Mouse (Mus musculus) lung, embryonic 16.5 days (tissue): ENCODE results near the gene Cenpb. TPM values are rescaled to one million over a fixed set of nuclear protein-coding genes. Genes with fewer than 3 reads are reported as not detected.
A peak's percentile ranks its signal among the peaks of the same experiment; 100 is the strongest.
"Not testable (repeated sequence)": the region's sequence is repeated elsewhere in the genome, so short reads cannot be mapped to it uniquely, and the experiment has no call there.

Experiments used
- ATAC-seq: fragments of 200-750 bp; cut with Nextera tagmentation; 2 replicates; pipeline ENCODE4 v1.8.0; 2017; ENCODE audit warnings: low read depth, mild to moderate bottlenecking, moderate library complexity
- H3K27ac ChIP-seq: fragments of 300-500 bp; sonication (generic); 2 replicates; pipeline ENCODE4 v1.5.1; 2014; ENCODE audit warnings: mild to moderate bottlenecking, control low read depth, low read length
- H3K27me3 ChIP-seq: fragments of 300-500 bp; sonication (generic); 2 replicates; pipeline ENCODE4 v1.6.1; 2014; ENCODE audit warnings: low read depth, low read length, mixed read lengths; ENCODE audit not compliant: control insufficient read depth, insufficient read depth
- H3K36me3 ChIP-seq: fragments of 300-500 bp; sonication (generic); 2 replicates; pipeline ENCODE4 v1.6.1; 2014; ENCODE audit warnings: low read length; ENCODE audit not compliant: control insufficient read depth, insufficient read depth
- H3K4me1 ChIP-seq: fragments of 300-500 bp; sonication (generic); replicated peaks from 2 replicates; pipeline ENCODE4 v1.6.1; 2014; ENCODE audit warnings: low read length, mixed read lengths; ENCODE audit not compliant: control insufficient read depth, insufficient read depth
- H3K4me2 ChIP-seq: fragments of 300-500 bp; sonication (generic); 2 replicates; pipeline ENCODE4 v1.6.1; 2014; ENCODE audit warnings: low read depth, low read length, control low read depth
- H3K4me3 ChIP-seq: fragments of 300-500 bp; sonication (generic); 2 replicates; pipeline ENCODE4 v1.5.1; 2014; ENCODE audit warnings: mild to moderate bottlenecking, low read length, control low read depth
- H3K9ac ChIP-seq: fragments of 300-500 bp; sonication (generic); 2 replicates; pipeline ENCODE4 v1.6.1; 2014; ENCODE audit warnings: low read length, control low read depth
- H3K9me3 ChIP-seq: fragments of 300-500 bp; sonication (generic); 2 replicates; pipeline ENCODE4 v1.6.1; 2016; ENCODE audit warnings: low read length; ENCODE audit not compliant: control insufficient read depth
- WGBS: fragments of 180-500 bp; shearing (Covaris S2); extraction: QIAGEN DNeasy Blood & Tissue Kit; methylation state at CpG from one replicate; pipeline ENCODE4 v1.1.7; 2014; 5-methylcytosine and 5-hydroxymethylcytosine counted together
- polyA plus RNA-seq: library from polyadenylated mRNA; unstranded; fragments of >200 nt; fragmentation: Nextera tagmentation; extraction: Ambion mirVana; gene quantifications from 2 replicates; pipeline ENCODE4 v1.2.1, GENCODE M21; 2015

Cenpb gene
- polyA plus RNA-seq: 8.4 and 9.5 TPM in 2 replicates

DNA sequence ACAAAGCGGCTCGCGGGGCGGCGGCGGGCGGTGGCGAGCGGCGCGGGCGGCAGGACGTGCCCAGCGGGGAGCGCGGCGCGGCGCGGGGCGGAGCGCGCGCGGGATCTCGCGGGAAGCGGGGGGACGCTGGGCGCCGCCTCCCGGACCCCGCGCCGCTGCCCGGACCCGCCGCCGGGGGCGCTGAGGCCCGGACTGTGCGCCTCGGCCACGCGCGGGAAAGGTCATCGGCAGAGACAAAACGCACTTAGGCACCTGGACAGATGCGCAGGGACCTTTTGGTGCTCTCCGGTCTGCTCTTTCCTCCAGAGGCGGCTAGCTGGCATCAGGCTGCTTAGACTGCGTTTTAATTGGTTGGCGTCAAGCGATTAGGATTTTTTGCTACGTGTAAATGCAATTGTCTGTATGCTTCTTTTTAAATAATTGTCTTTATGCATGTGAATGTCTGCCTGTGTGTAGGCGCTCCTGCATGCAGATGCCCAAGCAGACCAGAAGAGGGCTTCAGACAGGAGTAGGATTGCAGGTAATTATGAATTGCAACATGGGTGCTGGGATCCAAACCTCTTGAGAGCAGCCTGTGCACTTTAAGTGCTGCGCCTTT is at the start of gene Cenpb:
Cenpb (minus strand) TSS at position 78 of the 598 bp plus-strand sequence.
- H3K4me3 ChIP-seq: peak within 1 kb of the TSS; percentile 90
- H3K4me1 ChIP-seq: peaks cover 34% of the 10 kb centered on the region
- H3K4me2 ChIP-seq: peak within 1 kb of the TSS; percentile 86
- no peaks in the 10 kb centered on the region for H3K9me3 ChIP-seq
- peak; percentile 89 for ATAC-seq
- H3K27ac ChIP-seq: peak within 1 kb of the TSS; percentile 91
- H3K36me3 ChIP-seq: peaks cover 4% of the 10 kb centered on the region
- WGBS: 2% methylated on average over 54 of the region's 57 CpGs
- H3K27me3 ChIP-seq: no peaks in the 10 kb centered on the region; the same call in 1 of the 2 replicates
- H3K9ac ChIP-seq: peak within 1 kb of the TSS; percentile 94

DNA sequence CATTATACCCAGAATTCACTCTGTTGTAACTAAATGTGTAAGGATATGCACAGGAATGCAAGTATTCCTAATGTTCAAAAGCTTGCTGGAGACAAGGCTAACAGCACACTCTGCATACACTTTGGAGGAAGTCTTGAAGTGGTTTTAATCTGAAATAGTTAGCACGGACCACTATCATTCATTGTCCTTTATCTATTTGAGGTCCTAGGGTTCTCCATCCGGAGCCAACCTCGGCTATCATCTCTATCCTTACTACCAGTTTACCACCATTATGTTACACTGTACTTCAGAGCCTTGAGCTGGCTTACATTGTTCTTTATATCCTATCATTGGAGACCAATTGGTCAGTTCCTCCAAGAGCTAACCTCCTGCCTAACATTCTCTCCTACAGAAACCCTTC is 47.4 kb upstream of the Cenpb start:
- no peak overlapping the region for H3K9ac ChIP-seq
- WGBS: 82% methylated on average over 3 of the region's 3 CpGs
- H3K27ac ChIP-seq: no peak overlapping the region
- ATAC-seq: no peak
- no peaks in the 10 kb centered on the region for H3K36me3 ChIP-seq
- H3K4me1 ChIP-seq: no peaks in the 10 kb centered on the region
- H3K27me3 ChIP-seq: no peaks in the 10 kb centered on the region
- no peak overlapping the region for H3K4me2 ChIP-seq
- H3K9me3 ChIP-seq: no peaks in the 10 kb centered on the region
- H3K4me3 ChIP-seq: no peak overlapping the region

DNA sequence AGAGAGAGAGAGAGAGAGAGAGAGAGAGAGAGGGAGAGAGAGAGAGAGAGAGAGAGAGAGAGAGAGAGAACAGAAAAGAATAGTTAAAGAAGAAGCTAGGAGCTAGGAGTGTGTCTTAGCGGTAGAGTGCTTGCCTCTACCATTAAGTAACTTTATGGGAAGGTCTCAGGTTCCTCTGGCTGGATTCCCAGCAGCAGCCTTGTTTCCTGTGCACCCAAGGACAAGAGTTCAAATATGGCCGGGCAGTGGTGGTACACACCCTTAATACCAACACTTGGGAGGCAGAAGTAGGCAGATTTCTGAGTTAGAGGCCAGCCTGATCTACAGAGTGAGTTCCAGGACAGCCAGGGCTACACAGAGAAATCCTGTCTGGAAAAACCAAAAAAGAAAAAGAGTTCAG is 46.8 kb upstream of the Cenpb start:
- H3K9me3 ChIP-seq, H3K4me2 ChIP-seq, H3K9ac ChIP-seq, H3K4me1 ChIP-seq, H3K4me3 ChIP-seq, H3K36me3 ChIP-seq, H3K27ac ChIP-seq, H3K27me3 ChIP-seq, ATAC-seq: not testable (repeated sequence)
- 44% methylated on average over 2 of the region's 2 CpGs for WGBS

DNA sequence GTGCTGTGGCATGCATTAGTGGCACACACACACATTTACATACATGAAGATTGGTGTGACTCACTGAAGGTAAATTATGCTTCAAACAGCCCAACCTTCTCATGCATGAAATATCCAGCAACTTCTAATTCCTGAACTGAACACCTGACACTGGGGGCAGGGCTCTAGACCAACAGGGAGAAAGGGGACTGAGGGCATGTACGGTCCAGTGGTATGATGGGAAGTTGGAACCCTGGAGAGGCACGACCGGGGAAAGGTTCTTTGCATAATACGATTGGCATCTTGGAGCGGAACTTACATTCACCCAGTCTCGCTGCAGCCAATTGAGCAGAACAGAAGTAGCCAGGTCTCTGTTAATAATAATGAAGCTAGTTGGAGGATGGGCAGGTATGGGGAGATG is 45.3 kb upstream of the Cenpb start:
- ATAC-seq: no peak
- no peaks in the 10 kb centered on the region for H3K9me3 ChIP-seq

DNA sequence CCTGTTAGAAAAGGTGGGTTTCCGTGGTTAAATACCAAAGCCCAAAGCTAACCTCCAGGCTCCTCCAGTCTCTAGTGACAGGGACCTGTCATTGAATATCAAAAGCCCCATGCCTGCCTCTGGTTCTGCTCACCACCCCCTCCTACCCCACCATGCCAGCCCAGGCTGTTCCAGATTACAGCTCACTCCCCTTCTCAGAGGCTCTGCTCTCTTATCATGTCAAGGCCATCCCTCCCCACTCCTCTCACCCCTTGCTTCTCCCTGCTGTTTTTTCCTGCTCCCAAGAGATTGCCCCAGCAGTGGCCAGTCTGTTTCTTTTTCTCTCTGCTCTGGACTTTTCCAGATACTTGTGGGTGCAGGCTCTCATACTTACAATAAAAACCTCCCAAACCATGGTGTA is 43.7 kb upstream of the Cenpb start:
- ATAC-seq: no peak
- Histone ChIP-seq H3K4me3 (no peak overlapping the region), H3K4me2 (no peak overlapping the region), H3K27ac (no peak overlapping the region), H3K4me1 (no peaks in the 10 kb centered on the region), H3K27me3 (no peaks in the 10 kb centered on the region), H3K9ac (no peak overlapping the region), H3K9me3 (no peaks in the 10 kb centered on the region), H3K36me3 (no peaks in the 10 kb centered on the region)
- WGBS: 62% methylated on average over 1 of the region's 1 CpGs

More for the DNA sequence above, 45.3 kb upstream of the Cenpb start:
- 90% methylated on average over 6 of the region's 6 CpGs for WGBS
- H3K36me3 ChIP-seq: no peaks in the 10 kb centered on the region
- no peak overlapping the region for H3K9ac ChIP-seq
- no peak overlapping the region for H3K4me3 ChIP-seq
- no peaks in the 10 kb centered on the region for H3K4me1 ChIP-seq
- no peak overlapping the region for H3K4me2 ChIP-seq
- no peak overlapping the region for H3K27ac ChIP-seq
- H3K27me3 ChIP-seq: no peaks in the 10 kb centered on the region

DNA sequence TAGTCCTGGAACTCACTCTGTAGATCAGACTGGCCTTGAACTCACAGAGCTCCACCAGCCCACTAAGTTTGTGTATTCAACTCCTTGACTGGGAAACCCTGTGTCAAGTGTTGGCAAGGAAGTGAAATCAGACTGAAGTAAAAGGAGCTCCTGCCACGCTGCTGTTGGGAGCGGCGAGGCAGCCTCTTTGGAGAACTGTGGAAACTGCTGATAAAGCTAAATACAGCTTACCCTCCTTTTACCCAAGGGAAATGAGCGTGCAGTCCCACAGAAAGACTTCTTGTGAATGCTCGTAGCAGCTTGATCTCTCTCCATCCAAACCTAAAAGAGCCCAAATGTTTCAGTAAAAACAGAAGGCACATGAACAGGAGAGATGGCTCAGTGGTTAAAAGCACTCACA is 42.7 kb upstream of the Cenpb start:
- ATAC-seq: no peak
- Histone ChIP-seq H3K4me3 (no peak overlapping the region), H3K27ac (no peak overlapping the region), H3K27me3 (no peaks in the 10 kb centered on the region), H3K36me3 (no peaks in the 10 kb centered on the region), H3K4me2 (no peak overlapping the region), H3K9ac (no peak overlapping the region), H3K4me1 (no peaks in the 10 kb centered on the region), H3K9me3 (no peaks in the 10 kb centered on the region)
- 31% methylated on average over 5 of the region's 5 CpGs for WGBS

DNA sequence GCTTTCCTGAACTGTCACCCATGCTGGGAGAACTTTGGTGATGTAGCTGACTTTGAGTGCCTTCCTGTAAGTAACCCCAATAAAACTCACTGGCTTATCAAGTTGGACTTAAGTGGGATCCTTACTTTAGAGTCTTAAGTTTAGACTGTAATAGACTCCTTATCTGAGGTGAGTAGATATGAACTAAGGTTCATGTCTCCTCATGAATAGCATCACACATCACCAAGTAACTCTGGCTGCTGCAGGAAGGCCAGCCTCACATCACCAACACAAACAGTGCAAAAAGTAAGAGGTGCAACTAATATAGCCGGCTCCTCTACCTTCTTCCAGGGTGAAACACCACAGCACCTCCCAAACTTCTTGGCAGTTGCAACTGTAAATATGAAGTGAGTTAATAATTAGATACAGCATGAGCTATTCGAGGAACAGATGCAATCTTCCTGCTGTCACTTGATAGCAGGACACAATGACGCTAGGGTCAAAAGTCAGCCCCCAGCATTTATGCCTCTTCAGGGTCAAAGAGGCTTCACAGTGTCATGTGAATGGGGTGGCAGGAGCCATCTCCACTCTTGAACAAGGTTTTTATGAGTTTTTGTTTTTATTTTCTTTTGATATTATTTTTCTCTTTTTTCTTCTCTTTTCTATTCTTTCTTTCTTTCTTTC is 42.1 kb upstream of the Cenpb start:
- H3K27ac ChIP-seq: no peak overlapping the region
- no peaks in the 10 kb centered on the region for H3K27me3 ChIP-seq
- no peak overlapping the region for H3K4me3 ChIP-seq
- H3K4me1 ChIP-seq: no peaks in the 10 kb centered on the region
- H3K4me2 ChIP-seq: no peak overlapping the region
- H3K36me3 ChIP-seq: no peaks in the 10 kb centered on the region
- no peak overlapping the region for H3K9ac ChIP-seq
- no peak for ATAC-seq
- WGBS: 53% methylated on average over 3 of the region's 3 CpGs
- no peaks in the 10 kb centered on the region for H3K9me3 ChIP-seq

DNA sequence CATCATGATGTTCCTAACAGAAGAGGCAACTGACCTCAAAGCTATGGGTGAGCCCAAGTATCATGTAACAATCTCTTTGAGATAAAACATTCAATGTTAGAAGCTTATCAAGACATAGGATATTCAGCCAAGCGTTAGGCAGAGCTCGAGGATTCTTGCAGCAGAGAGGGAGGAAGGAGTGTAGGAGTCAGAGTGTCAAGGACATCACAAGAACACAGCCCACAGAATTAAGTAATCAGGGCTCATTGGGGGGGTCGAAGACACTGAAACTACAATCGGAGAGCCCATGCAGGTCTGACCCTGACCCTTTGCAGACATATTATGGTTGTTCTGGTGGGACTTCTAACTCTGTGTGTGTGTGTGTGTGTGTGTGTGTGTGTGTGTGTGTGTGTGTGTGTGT is 40.2 kb upstream of the Cenpb start:
- no peaks in the 10 kb centered on the region for H3K27me3 ChIP-seq
- no peak for ATAC-seq
- no peaks in the 10 kb centered on the region for H3K4me1 ChIP-seq
- no peaks in the 10 kb centered on the region for H3K36me3 ChIP-seq
- WGBS: 56% methylated on average over 4 of the region's 4 CpGs
- H3K4me2 ChIP-seq: no peak overlapping the region
- H3K9ac ChIP-seq: no peak overlapping the region
- H3K4me3 ChIP-seq: no peak overlapping the region
- H3K27ac ChIP-seq: no peak overlapping the region
- no peaks in the 10 kb centered on the region for H3K9me3 ChIP-seq

DNA sequence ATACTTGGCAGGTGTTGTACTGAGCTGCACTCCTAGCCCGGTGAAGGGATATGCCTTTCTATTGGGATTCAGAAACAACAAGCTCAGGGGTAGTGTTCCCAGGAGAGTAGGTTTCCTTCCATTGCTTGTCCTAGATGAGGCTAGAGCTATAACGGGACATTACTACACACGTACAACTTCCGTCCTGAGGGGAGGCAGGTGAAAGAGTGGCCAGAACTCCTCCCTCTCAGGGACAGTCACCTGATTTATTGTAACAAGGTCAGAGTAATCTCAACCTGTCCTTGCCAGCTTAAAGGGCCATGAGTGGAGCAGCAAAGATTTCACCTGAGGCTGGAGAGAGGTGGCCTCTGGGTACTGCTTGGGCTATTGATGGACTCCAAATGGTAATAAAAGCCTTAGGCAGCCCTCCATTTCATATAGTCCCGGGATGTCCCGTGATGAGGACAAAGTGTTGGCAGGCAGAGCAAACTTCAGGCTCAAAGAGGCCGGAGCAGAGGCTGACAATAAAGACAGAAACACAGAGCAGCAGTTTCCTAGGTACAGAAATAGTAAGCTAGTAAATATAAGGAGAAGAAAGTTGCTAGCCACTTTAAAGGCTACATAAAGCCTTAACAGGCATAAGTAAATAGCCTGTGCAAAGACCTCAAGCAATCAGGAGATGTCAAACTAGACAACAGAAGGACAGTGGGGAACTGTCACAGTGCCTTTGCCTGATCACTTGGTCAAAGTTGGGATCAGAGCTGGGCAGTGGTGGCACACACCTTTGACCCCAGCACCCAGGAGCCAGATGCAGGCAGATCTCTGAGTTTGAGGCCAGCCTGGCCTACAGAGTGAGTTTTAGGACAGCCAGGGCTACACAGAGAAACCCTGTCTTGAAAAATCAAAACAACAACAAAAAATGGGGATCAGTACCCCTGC is 36.3 kb upstream of the Cenpb start:
- 81% methylated on average over 7 of the region's 7 CpGs for WGBS
- no peak for ATAC-seq

More for the DNA sequence above, 36.3 kb upstream of the Cenpb start:
- Histone ChIP-seq H3K4me2 (no peak overlapping the region), H3K27ac (no peak overlapping the region), H3K4me1 (peaks cover 5% of the 10 kb centered on the region), H3K27me3 (no peaks in the 10 kb centered on the region), H3K4me3 (no peak overlapping the region), H3K9me3 (no peaks in the 10 kb centered on the region), H3K36me3 (peaks cover 2% of the 10 kb centered on the region; the same call in 1 of the 2 replicates), H3K9ac (no peak overlapping the region)
